Mouse (Mus musculus) neural tube, embryonic 12.5 days (tissue): ENCODE measurements around the gene Mycbpap. TPM values are rescaled to one million over a fixed set of nuclear protein-coding genes. Genes with fewer than 3 reads are reported as not detected.
A peak's percentile ranks its signal among the peaks of the same experiment; 100 is the strongest.

Experiments used
- ATAC-seq: fragments of 200-750 bp; cut with Nextera tagmentation; 2 replicates; pipeline ENCODE4 v1.8.0; 2017; ENCODE audit warnings: low read depth, mild to moderate bottlenecking, moderate TSS enrichment, moderate library complexity; ENCODE audit not compliant: low FRiP score
- H3K27ac ChIP-seq: fragments of 300-500 bp; sonication (generic); 2 replicates; pipeline ENCODE4 v1.5.1; 2016
- H3K27me3 ChIP-seq: fragments of 300-500 bp; sonication (generic); replicated peaks from 2 replicates; pipeline ENCODE4 v1.6.1; 2016; ENCODE audit warnings: mild to moderate bottlenecking
- H3K36me3 ChIP-seq: fragments of 300-500 bp; sonication (generic); 2 replicates; pipeline ENCODE4 v1.6.1; 2016; ENCODE audit warnings: mild to moderate bottlenecking
- H3K4me1 ChIP-seq: fragments of 300-500 bp; sonication (generic); 2 replicates; pipeline ENCODE4 v1.6.1; 2016
- H3K4me2 ChIP-seq: fragments of 300-500 bp; sonication (generic); replicated peaks from 2 replicates; pipeline ENCODE4 v1.6.1; 2016; ENCODE audit warnings: mild to moderate bottlenecking
- H3K4me3 ChIP-seq: fragments of 300-500 bp; sonication (generic); 2 replicates; pipeline ENCODE4 v1.5.1; 2016
- H3K9ac ChIP-seq: fragments of 300-500 bp; sonication (generic); 2 replicates; pipeline ENCODE4 v1.6.1; 2016; ENCODE audit warnings: mild to moderate bottlenecking
- H3K9me3 ChIP-seq: fragments of 300-500 bp; sonication (generic); 2 replicates; pipeline ENCODE4 v1.6.1; 2016; ENCODE audit warnings: mild to moderate bottlenecking
- WGBS: fragments of 180-500 bp; shearing (Covaris S2); methylation state at CpG from one replicate; pipeline ENCODE4 v1.1.7; 2016; 5-methylcytosine and 5-hydroxymethylcytosine counted together
- polyA plus RNA-seq: library from polyadenylated mRNA; unstranded; fragments of >200 nt; fragmentation: Nextera tagmentation; extraction: Ambion mirVana; gene quantifications from 2 replicates; pipeline ENCODE4 v1.2.1, GENCODE M21; 2016

Gene Mycbpap
- 1.8 and 2.5 TPM in 2 replicates for polyA plus RNA-seq

- Histone ChIP-seq H3K27me3 (no peaks in the 10 kb centered on the region), H3K9me3 (no peaks in the 10 kb centered on the region), H3K9ac (peak within 1 kb of the TSS; percentile 60), H3K4me3 (peak within 1 kb of the TSS; percentile 50), H3K4me1 (peaks cover 10% of the 10 kb centered on the region), H3K4me2 (peak within 1 kb of the TSS; percentile 87), H3K36me3 (no peaks in the 10 kb centered on the region), H3K27ac (no peak within 1 kb of the TSS)
- WGBS: under 1% methylated on average over 42 of the region's 42 CpGs
- peak; percentile 53 for ATAC-seq
Observed at GRCm38 (mm10) chr11:94521219-94521843, at the start of gene Mycbpap. Gene Mycbpap, minus strand, starts transcription at chr11:94521742.

- Histone ChIP-seq H3K27me3 (peaks cover 3% of the 10 kb centered on the region), H3K4me1 (peaks cover 6% of the 10 kb centered on the region; the same call in 1 of the 2 replicates), H3K4me3 (no peak overlapping the region), H3K27ac (no peak overlapping the region), H3K4me2 (no peak overlapping the region), H3K9me3 (no peaks in the 10 kb centered on the region), H3K9ac (no peak overlapping the region), H3K36me3 (no peaks in the 10 kb centered on the region)
- ATAC-seq: 0 out of 2 replicates have a peak, but pooled peaks have one; percentile 17
- WGBS: 37% methylated on average over 9 of the region's 9 CpGs
Observed at GRCm38 (mm10) chr11:94570612-94571011, 49.1 kb upstream of the Mycbpap start.

GRCm38 (mm10) chr11:94567326-94567725 is 45.8 kb upstream of the Mycbpap start:
- H3K36me3 ChIP-seq: no peaks in the 10 kb centered on the region
- ATAC-seq: no peak
- H3K9ac ChIP-seq: no peak overlapping the region

GRCm38 (mm10) chr11:94566534-94566933 is 45.0 kb upstream of the Mycbpap start:
- H3K36me3 ChIP-seq: no peaks in the 10 kb centered on the region
- no peak overlapping the region for H3K27ac ChIP-seq
- H3K4me2 ChIP-seq: no peak overlapping the region
- H3K9me3 ChIP-seq: no peaks in the 10 kb centered on the region
- H3K4me1 ChIP-seq: peaks cover 18% of the 10 kb centered on the region
- H3K27me3 ChIP-seq: peaks cover 25% of the 10 kb centered on the region
- no peak overlapping the region for H3K4me3 ChIP-seq
- H3K9ac ChIP-seq: no peak overlapping the region
- ATAC-seq: no peak
- 85% methylated on average over 6 of the region's 6 CpGs for WGBS

More at GRCm38 (mm10) chr11:94567326-94567725, 45.8 kb upstream of the Mycbpap start:
- no peaks in the 10 kb centered on the region for H3K9me3 ChIP-seq
- peaks cover 25% of the 10 kb centered on the region for H3K27me3 ChIP-seq
- H3K4me2 ChIP-seq: no peak overlapping the region
- WGBS: 93% methylated on average over 7 of the region's 7 CpGs
- H3K27ac ChIP-seq: no peak overlapping the region
- peaks cover 18% of the 10 kb centered on the region for H3K4me1 ChIP-seq
- no peak overlapping the region for H3K4me3 ChIP-seq

GRCm38 (mm10) chr11:94565151-94565479 is 43.6 kb upstream of the Mycbpap start:
- ATAC-seq: no peak
- Histone ChIP-seq H3K36me3 (no peaks in the 10 kb centered on the region), H3K4me2 (peak overlapping the region; percentile 53), H3K4me1 (peaks cover 12% of the 10 kb centered on the region), H3K27me3 (peaks cover 25% of the 10 kb centered on the region), H3K27ac (no peak overlapping the region), H3K9ac (0 out of 2 replicates have a peak overlapping the region, but pooled peaks have one; percentile 17), H3K4me3 (peak overlapping the region; percentile 16), H3K9me3 (no peaks in the 10 kb centered on the region)
- 14% methylated on average over 16 of the region's 16 CpGs for WGBS

GRCm38 (mm10) chr11:94564437-94565150 is 43.1 kb upstream of the Mycbpap start, which contains the start of gene Chad:
Gene Chad, plus strand, starts transcription at chr11:94565047.
- H3K4me2 ChIP-seq: peak within 1 kb of the TSS; percentile 53
- H3K27ac ChIP-seq: no peak within 1 kb of the TSS
- H3K27me3 ChIP-seq: peaks cover 25% of the 10 kb centered on the region
- H3K4me1 ChIP-seq: peaks cover 12% of the 10 kb centered on the region
- peak within 1 kb of the TSS; percentile 26; the same call in 1 of the 2 replicates for H3K9ac ChIP-seq
- ATAC-seq: no peak
- H3K9me3 ChIP-seq: no peaks in the 10 kb centered on the region
- no peaks in the 10 kb centered on the region for H3K36me3 ChIP-seq
- H3K4me3 ChIP-seq: peak within 1 kb of the TSS; percentile 16
- WGBS: 3% methylated on average over 35 of the region's 35 CpGs

GRCm38 (mm10) chr11:94563821-94564220 is 42.3 kb upstream of the Mycbpap start:
- Histone ChIP-seq H3K27ac (no peak overlapping the region), H3K36me3 (no peaks in the 10 kb centered on the region), H3K4me3 (no peak overlapping the region), H3K4me1 (peaks cover 12% of the 10 kb centered on the region), H3K4me2 (peak overlapping the region; percentile 53), H3K9ac (0 out of 2 replicates have a peak overlapping the region, but pooled peaks have one; percentile 26), H3K27me3 (peaks cover 25% of the 10 kb centered on the region), H3K9me3 (no peaks in the 10 kb centered on the region)
- no peak for ATAC-seq
- 55% methylated on average over 5 of the region's 5 CpGs for WGBS

GRCm38 (mm10) chr11:94563383-94563782 is 41.8 kb upstream of the Mycbpap start:
- no peak for ATAC-seq
- H3K27me3 ChIP-seq: peaks cover 25% of the 10 kb centered on the region
- H3K4me3 ChIP-seq: no peak overlapping the region
- no peak overlapping the region for H3K9ac ChIP-seq
- no peak overlapping the region for H3K4me2 ChIP-seq
- H3K27ac ChIP-seq: no peak overlapping the region
- H3K36me3 ChIP-seq: no peaks in the 10 kb centered on the region
- 99% methylated on average over 5 of the region's 5 CpGs for WGBS
- no peaks in the 10 kb centered on the region for H3K9me3 ChIP-seq
- H3K4me1 ChIP-seq: peaks cover 12% of the 10 kb centered on the region

- no peak for ATAC-seq
- Histone ChIP-seq H3K36me3 (no peaks in the 10 kb centered on the region), H3K4me2 (no peak overlapping the region), H3K27ac (no peak overlapping the region), H3K9ac (no peak overlapping the region), H3K27me3 (no peaks in the 10 kb centered on the region), H3K9me3 (no peaks in the 10 kb centered on the region), H3K4me3 (no peak overlapping the region), H3K4me1 (no peaks in the 10 kb centered on the region)
- 74% methylated on average over 3 of the region's 3 CpGs for WGBS
Observed at GRCm38 (mm10) chr11:94558226-94558625, 36.7 kb upstream of the Mycbpap start.

- no peak for ATAC-seq
- Histone ChIP-seq H3K4me1 (peaks cover 7% of the 10 kb centered on the region), H3K36me3 (no peaks in the 10 kb centered on the region), H3K4me3 (no peak overlapping the region), H3K27ac (no peak overlapping the region), H3K9ac (no peak overlapping the region), H3K4me2 (no peak overlapping the region), H3K27me3 (no peaks in the 10 kb centered on the region), H3K9me3 (no peaks in the 10 kb centered on the region)
- 87% methylated on average over 5 of the region's 5 CpGs for WGBS
Observed at GRCm38 (mm10) chr11:94550442-94550744, 28.9 kb upstream of the Mycbpap start.

GRCm38 (mm10) chr11:94549691-94550441 is 28.3 kb upstream of the Mycbpap start:
- peaks cover 7% of the 10 kb centered on the region for H3K4me1 ChIP-seq
- H3K4me2 ChIP-seq: no peak overlapping the region; the same call in 1 of the 2 replicates
- H3K9ac ChIP-seq: no peak overlapping the region
- no peak for ATAC-seq
- no peak overlapping the region for H3K4me3 ChIP-seq
- no peaks in the 10 kb centered on the region for H3K27me3 ChIP-seq
- 73% methylated on average over 10 of the region's 10 CpGs for WGBS
- H3K36me3 ChIP-seq: no peaks in the 10 kb centered on the region
- H3K27ac ChIP-seq: no peak overlapping the region
- H3K9me3 ChIP-seq: no peaks in the 10 kb centered on the region
